Mouse (Mus musculus) limb, embryonic 12.5 days (tissue): ENCODE results near the gene Angel2. TPM values are rescaled to one million over a fixed set of nuclear protein-coding genes. Genes with fewer than 3 reads are reported as not detected.
"Not testable (repeated sequence)": the region's sequence is repeated elsewhere in the genome, so short reads cannot be mapped to it uniquely, and the experiment has no call there.

Experiments
- ATAC-seq: fragments of 200-750 bp; cut with Nextera tagmentation; 2 replicates; pipeline ENCODE4 v1.8.0; 2017; ENCODE audit warnings: low read depth, moderate TSS enrichment; ENCODE audit not compliant: insufficient number of reproducible peaks, insufficient read depth, low FRiP score, low TSS enrichment
- H3K27ac ChIP-seq: fragments of 300-500 bp; sonication (generic); 2 replicates; pipeline ENCODE4 v1.5.1; 2016; ENCODE audit warnings: mild to moderate bottlenecking, moderate library complexity
- H3K27me3 ChIP-seq: fragments of 300-500 bp; sonication (generic); 2 replicates; pipeline ENCODE4 v1.6.1; 2016; ENCODE audit warnings: mild to moderate bottlenecking, moderate library complexity
- H3K36me3 ChIP-seq: fragments of 300-500 bp; sonication (generic); 2 replicates; pipeline ENCODE4 v1.6.1; 2016; ENCODE audit warnings: mild to moderate bottlenecking, moderate library complexity
- H3K4me1 ChIP-seq: fragments of 300-500 bp; sonication (generic); replicated peaks from 2 replicates; pipeline ENCODE4 v1.6.1; 2016
- H3K4me2 ChIP-seq: fragments of 300-500 bp; sonication (generic); 2 replicates; pipeline ENCODE4 v1.6.1; 2016; ENCODE audit warnings: mild to moderate bottlenecking, moderate library complexity
- H3K4me3 ChIP-seq: fragments of 300-500 bp; sonication (generic); replicated peaks from 2 replicates; pipeline ENCODE4 v1.5.1; 2016; ENCODE audit warnings: mild to moderate bottlenecking
- H3K9ac ChIP-seq: fragments of 300-500 bp; sonication (generic); replicated peaks from 2 replicates; pipeline ENCODE4 v1.6.1; 2016; ENCODE audit warnings: mild to moderate bottlenecking, moderate library complexity
- H3K9me3 ChIP-seq: fragments of 300-500 bp; sonication (generic); 2 replicates; pipeline ENCODE4 v1.6.1; 2016; ENCODE audit warnings: mild to moderate bottlenecking, moderate library complexity
- WGBS: fragments of 180-500 bp; shearing (Covaris S2); methylation state at CpG from one replicate; pipeline ENCODE4 v1.1.7; 2016; 5-methylcytosine and 5-hydroxymethylcytosine counted together
- polyA plus RNA-seq: library from polyadenylated mRNA; unstranded; fragments of >200 nt; fragmentation: Nextera tagmentation; extraction: Ambion mirVana; gene quantifications from 2 replicates; pipeline ENCODE4 v1.2.1, GENCODE M21; 2016

The Angel2 gene
- 60.6 and 61.7 TPM in 2 replicates for polyA plus RNA-seq

GRCm38 (mm10) chr1:190924812-190925211, at the start of gene Angel2:
TSS of gene Angel2 (plus strand) at chr1:190925112.
- H3K4me2 ChIP-seq, ATAC-seq: not testable (repeated sequence)

DNA sequence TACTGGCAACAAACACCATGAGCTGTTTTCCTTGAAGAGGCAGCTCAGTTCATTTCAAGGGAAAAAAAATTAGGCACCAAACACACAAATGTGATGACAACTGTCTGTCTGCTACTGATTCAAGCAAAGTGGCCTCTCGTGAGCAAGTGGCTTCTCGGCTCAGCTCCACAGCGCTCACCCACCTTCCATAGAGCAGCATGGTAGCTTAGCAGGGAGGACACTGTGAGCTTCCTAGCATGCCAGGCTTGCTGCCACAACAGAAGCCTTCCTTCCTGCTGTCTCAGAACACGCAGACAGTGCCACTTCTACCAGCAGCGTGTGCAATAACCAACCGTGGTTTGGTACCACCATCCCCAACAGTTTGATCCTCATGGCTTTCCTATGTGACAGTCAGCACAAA, 49.2 kb upstream of the Angel2 start:
- Histone ChIP-seq H3K4me1 (no peaks in the 10 kb centered on the region), H3K9me3 (no peaks in the 10 kb centered on the region), H3K27ac (no peak overlapping the region), H3K4me3 (no peak overlapping the region), H3K9ac (no peak overlapping the region), H3K27me3 (no peaks in the 10 kb centered on the region), H3K4me2 (no peak overlapping the region), H3K36me3 (peaks cover 37% of the 10 kb centered on the region)
- ATAC-seq = no peak
- WGBS = 93% methylated on average over 6 of the region's 6 CpGs

More at GRCm38 (mm10) chr1:190924812-190925211, at the start of gene Angel2:
- not testable (repeated sequence) for H3K9ac ChIP-seq, H3K9me3 ChIP-seq, H3K4me1 ChIP-seq, H3K36me3 ChIP-seq, H3K27ac ChIP-seq, H3K4me3 ChIP-seq, H3K27me3 ChIP-seq
- WGBS = 73% methylated on average over 3 of the region's 3 CpGs

DNA sequence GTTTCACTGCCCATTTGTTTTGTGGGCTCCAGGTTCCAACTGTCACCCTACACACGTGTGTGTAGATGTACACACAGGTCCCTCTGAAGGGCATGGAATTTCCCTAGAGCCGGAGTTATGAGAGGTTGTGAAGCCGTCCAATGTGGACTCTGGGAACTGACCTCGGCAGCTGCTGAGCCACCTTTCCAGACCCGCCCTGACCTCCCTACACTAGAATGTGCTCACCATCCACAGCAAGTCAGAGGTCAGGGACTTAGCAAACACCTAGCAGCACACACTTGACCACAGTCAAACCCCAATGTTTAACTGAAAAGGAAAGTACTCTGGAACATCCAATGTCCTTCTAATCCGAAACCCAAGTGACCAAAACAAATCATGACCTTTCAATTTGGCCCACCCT, 44.3 kb upstream of the Angel2 start:
- peaks cover 44% of the 10 kb centered on the region for H3K36me3 ChIP-seq
- H3K4me1 ChIP-seq = no peaks in the 10 kb centered on the region
- H3K4me2 ChIP-seq = no peak overlapping the region
- H3K9ac ChIP-seq = no peak overlapping the region
- no peaks in the 10 kb centered on the region for H3K27me3 ChIP-seq
- H3K4me3 ChIP-seq = no peak overlapping the region
- ATAC-seq = no peak
- 82% methylated on average over 6 of the region's 6 CpGs for WGBS
- no peaks in the 10 kb centered on the region for H3K9me3 ChIP-seq
- no peak overlapping the region for H3K27ac ChIP-seq

DNA sequence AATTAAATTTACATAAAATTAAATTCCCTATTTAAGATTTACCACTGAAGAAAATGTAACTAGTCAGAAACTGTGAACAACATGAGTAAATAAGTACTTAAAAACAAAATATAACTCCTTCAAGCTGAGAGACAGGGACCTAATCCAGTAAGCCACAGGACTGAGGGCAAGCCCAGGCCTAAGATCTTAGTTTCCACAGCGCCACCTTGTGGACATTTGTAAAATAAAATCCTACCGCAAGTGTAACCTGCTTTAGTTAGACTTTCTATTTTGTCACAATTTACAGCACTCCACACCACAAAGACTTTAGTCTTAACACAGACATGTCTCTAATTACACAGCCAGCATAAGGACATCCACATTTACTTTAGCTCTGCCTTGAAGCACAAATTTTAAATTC, 43.5 kb upstream of the Angel2 start:
- H3K4me2 ChIP-seq = no peak overlapping the region
- 5% methylated on average over 2 of the region's 2 CpGs for WGBS
- no peaks in the 10 kb centered on the region for H3K4me1 ChIP-seq
- no peak overlapping the region for H3K4me3 ChIP-seq
- no peak overlapping the region for H3K27ac ChIP-seq
- H3K36me3 ChIP-seq = peaks cover 44% of the 10 kb centered on the region
- no peaks in the 10 kb centered on the region for H3K9me3 ChIP-seq
- no peak overlapping the region for H3K9ac ChIP-seq
- H3K27me3 ChIP-seq = no peaks in the 10 kb centered on the region
- no peak for ATAC-seq

DNA sequence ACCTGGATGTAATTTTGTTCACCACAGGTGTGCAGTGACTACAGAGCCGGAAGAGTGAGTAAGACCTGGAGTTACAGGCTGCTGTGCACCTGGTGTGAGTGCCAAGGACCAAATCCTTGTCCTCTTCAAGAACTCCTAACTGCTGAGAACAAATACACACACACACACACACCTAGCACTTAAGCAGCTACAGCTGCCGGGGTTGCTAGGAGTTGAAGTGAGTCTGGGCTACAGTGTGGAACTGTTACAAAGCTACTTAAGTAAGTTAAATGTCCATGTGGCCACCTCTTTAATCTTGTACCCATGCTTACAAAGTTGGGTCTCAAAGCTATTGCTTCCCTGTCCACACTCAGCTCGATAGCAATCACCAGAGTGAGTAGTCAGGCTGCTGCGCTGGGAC, 38.9 kb upstream of the Angel2 start:
- no peak overlapping the region for H3K4me2 ChIP-seq
- WGBS = 79% methylated on average over 4 of the region's 4 CpGs
- H3K27me3 ChIP-seq = no peaks in the 10 kb centered on the region
- no peak overlapping the region for H3K9ac ChIP-seq
- H3K27ac ChIP-seq = no peak overlapping the region
- no peaks in the 10 kb centered on the region for H3K9me3 ChIP-seq
- H3K36me3 ChIP-seq = peaks cover 63% of the 10 kb centered on the region
- no peaks in the 10 kb centered on the region for H3K4me1 ChIP-seq
- H3K4me3 ChIP-seq = no peak overlapping the region
- ATAC-seq = no peak

GRCm38 (mm10) chr1:190888031-190888430, 36.9 kb upstream of the Angel2 start:
- WGBS = 89% methylated on average over 2 of the region's 2 CpGs
- no peak overlapping the region for H3K9ac ChIP-seq
- no peaks in the 10 kb centered on the region for H3K27me3 ChIP-seq
- peaks cover 63% of the 10 kb centered on the region for H3K36me3 ChIP-seq
- ATAC-seq = no peak
- no peak overlapping the region for H3K4me3 ChIP-seq
- no peaks in the 10 kb centered on the region for H3K4me1 ChIP-seq
- H3K9me3 ChIP-seq = no peaks in the 10 kb centered on the region
- H3K27ac ChIP-seq = no peak overlapping the region
- H3K4me2 ChIP-seq = no peak overlapping the region

GRCm38 (mm10) chr1:190888646-190889045, 36.3 kb upstream of the Angel2 start:
- no peaks in the 10 kb centered on the region for H3K27me3 ChIP-seq
- WGBS = 88% methylated on average over 16 of the region's 16 CpGs
- ATAC-seq = no peak
- H3K4me2 ChIP-seq = no peak overlapping the region
- H3K4me3 ChIP-seq = no peak overlapping the region
- H3K9ac ChIP-seq = no peak overlapping the region
- no peak overlapping the region for H3K27ac ChIP-seq
- H3K9me3 ChIP-seq = no peaks in the 10 kb centered on the region
- no peaks in the 10 kb centered on the region for H3K4me1 ChIP-seq
- peaks cover 61% of the 10 kb centered on the region for H3K36me3 ChIP-seq

GRCm38 (mm10) chr1:190893559-190894167, 31.2 kb upstream of the Angel2 start:
- no peak overlapping the region for H3K4me3 ChIP-seq
- H3K36me3 ChIP-seq = peaks cover 58% of the 10 kb centered on the region
- no peaks in the 10 kb centered on the region for H3K27me3 ChIP-seq
- no peak overlapping the region for H3K9ac ChIP-seq
- no peak for ATAC-seq
- no peak overlapping the region for H3K4me2 ChIP-seq
- H3K27ac ChIP-seq = no peak overlapping the region
- no peaks in the 10 kb centered on the region for H3K4me1 ChIP-seq
- H3K9me3 ChIP-seq = no peaks in the 10 kb centered on the region
- 85% methylated on average over 6 of the region's 6 CpGs for WGBS

GRCm38 (mm10) chr1:190898186-190898585, 26.7 kb upstream of the Angel2 start:
- Histone ChIP-seq H3K4me2 (no peak overlapping the region), H3K4me1 (no peaks in the 10 kb centered on the region), H3K36me3 (peaks cover 55% of the 10 kb centered on the region), H3K27me3 (no peaks in the 10 kb centered on the region), H3K9ac (no peak overlapping the region), H3K9me3 (no peaks in the 10 kb centered on the region), H3K27ac (no peak overlapping the region), H3K4me3 (no peak overlapping the region)
- WGBS = 88% methylated on average over 3 of the region's 3 CpGs
- ATAC-seq = no peak

GRCm38 (mm10) chr1:190898899-190899575, 25.9 kb upstream of the Angel2 start:
- ATAC-seq = no peak
- Histone ChIP-seq H3K36me3 (peaks cover 62% of the 10 kb centered on the region), H3K4me1 (no peaks in the 10 kb centered on the region), H3K27ac (peak overlapping the region; percentile 45; the same call in 1 of the 2 replicates), H3K9ac (no peak overlapping the region), H3K9me3 (no peaks in the 10 kb centered on the region), H3K27me3 (no peaks in the 10 kb centered on the region), H3K4me2 (no peak overlapping the region), H3K4me3 (no peak overlapping the region)
- WGBS = 75% methylated on average over 9 of the region's 9 CpGs

GRCm38 (mm10) chr1:190901082-190901481, 23.8 kb upstream of the Angel2 start:
- Histone ChIP-seq H3K36me3 (peaks cover 58% of the 10 kb centered on the region), H3K27me3 (no peaks in the 10 kb centered on the region), H3K9ac (no peak overlapping the region), H3K9me3 (no peaks in the 10 kb centered on the region), H3K4me3 (no peak overlapping the region), H3K4me1 (0 out of 2 replicates have a peak, but pooled peaks cover 4% of the 10 kb centered on the region), H3K27ac (no peak overlapping the region), H3K4me2 (no peak overlapping the region)
- ATAC-seq = no peak
- 75% methylated on average over 2 of the region's 2 CpGs for WGBS

- ATAC-seq = no peak
- Histone ChIP-seq H3K9me3 (no peaks in the 10 kb centered on the region), H3K4me2 (no peak overlapping the region), H3K36me3 (peaks cover 30% of the 10 kb centered on the region), H3K4me1 (0 out of 2 replicates have a peak, but pooled peaks cover 7% of the 10 kb centered on the region), H3K4me3 (no peak overlapping the region), H3K9ac (no peak overlapping the region), H3K27me3 (no peaks in the 10 kb centered on the region), H3K27ac (no peak overlapping the region)
- WGBS = 89% methylated on average over 3 of the region's 3 CpGs
These were observed 20.8 kb upstream of the Angel2 start for GRCm38 (mm10) chr1:190904136-190904535.
